Mouse (Mus musculus) C2C12 (cell line): ENCODE results near the gene Rhox3e. TPM values are rescaled to one million over a fixed set of nuclear protein-coding genes. Genes with fewer than 3 reads are reported as not detected.
"Not testable (repeated sequence)": the region's sequence is repeated elsewhere in the genome, so short reads cannot be mapped to it uniquely, and the experiment has no call there.

Source experiments
- H3K27me3 ChIP-seq: one replicate; pipeline ENCODE4 v1.6.1; 2011; ENCODE audit not compliant: control insufficient read depth, insufficient read depth, insufficient read length
- H3K36me3 ChIP-seq: one replicate; pipeline ENCODE4 v1.6.1; 2011; ENCODE audit not compliant: control insufficient read depth, insufficient read depth
- H3K4me3 ChIP-seq: one replicate; pipeline ENCODE4 v1.5.1; 2011; ENCODE audit warnings: mild to moderate bottlenecking, control low read depth; ENCODE audit not compliant: poor library complexity, insufficient read depth, severe bottlenecking
- H3K79me2 ChIP-seq: one replicate; pipeline ENCODE4 v1.6.1; 2011; ENCODE audit not compliant: control insufficient read depth, insufficient read depth
- H3K79me3 ChIP-seq: one replicate; pipeline ENCODE4 v1.6.1; 2011; ENCODE audit warnings: low read depth, control low read depth
- H3ac ChIP-seq: one replicate; pipeline ENCODE3; 2011; ENCODE audit warnings: low read depth; ENCODE audit not compliant: control insufficient read depth, insufficient read length
- long read RNA-seq, 2 experiments: library from polyadenylated mRNA; unstranded; transcript quantifications; one replicate each; pipeline ENCODE4 v2.0.0; 2019 to 2020
- polyA plus RNA-seq: library from polyadenylated mRNA; unstranded; fragments of >200 nt; fragmentation: generic; extraction: Trizol; gene quantifications from one replicate; pipeline ENCODE4 v1.2.1, GENCODE M21; 2012; ENCODE audit warnings: missing spikeins

Gene Rhox3e
- polyA plus RNA-seq: not detected
- long read RNA-seq, experiment 1: 0 reads
- long read RNA-seq, experiment 2: 0 reads

- H3K79me2 ChIP-seq, H3K4me3 ChIP-seq, H3K27me3 ChIP-seq, H3ac ChIP-seq, H3K79me3 ChIP-seq, H3K36me3 ChIP-seq: not testable (repeated sequence)
Observed at GRCm38 (mm10) chrX:37541719-37542118, at the start of gene Rhox3e. Gene Rhox3e (plus strand): TSS chrX:37542019.

- not testable (repeated sequence) for H3K79me3 ChIP-seq, H3K4me3 ChIP-seq, H3ac ChIP-seq, H3K79me2 ChIP-seq, H3K36me3 ChIP-seq, H3K27me3 ChIP-seq
Observed at GRCm38 (mm10) chrX:37514059-37514458, 27.8 kb upstream of the Rhox3e start, which contains the start of gene Rhox4d. Gene Rhox4d (plus strand): TSS chrX:37514359.

GRCm38 (mm10) chrX:37530152-37530551 lies 11.7 kb upstream of the Rhox3e start, which contains the start of gene Rhox2e:
Gene Rhox2e (plus strand): TSS chrX:37530452.
- H3K79me2 ChIP-seq, H3K27me3 ChIP-seq, H3ac ChIP-seq, H3K79me3 ChIP-seq, H3K4me3 ChIP-seq, H3K36me3 ChIP-seq: not testable (repeated sequence)

GRCm38 (mm10) chrX:37557112-37557511 lies 15.3 kb downstream of the Rhox3e start, which contains the start of gene Rhox4e:
Gene Rhox4e (plus strand): TSS chrX:37557412.
- H3K4me3 ChIP-seq, H3K79me3 ChIP-seq, H3K79me2 ChIP-seq, H3K36me3 ChIP-seq, H3ac ChIP-seq, H3K27me3 ChIP-seq: not testable (repeated sequence)

GRCm38 (mm10) chrX:37571105-37571504 lies 29.3 kb downstream of the Rhox3e start, which contains the start of gene Rhox2f:
Gene Rhox2f (plus strand): TSS chrX:37571405.
- H3K27me3 ChIP-seq, H3ac ChIP-seq, H3K36me3 ChIP-seq, H3K79me3 ChIP-seq, H3K4me3 ChIP-seq, H3K79me2 ChIP-seq: not testable (repeated sequence)

- not testable (repeated sequence) for H3ac ChIP-seq, H3K79me2 ChIP-seq, H3K36me3 ChIP-seq, H3K79me3 ChIP-seq, H3K4me3 ChIP-seq, H3K27me3 ChIP-seq
Observed at GRCm38 (mm10) chrX:37572638-37573037, 30.8 kb downstream of the Rhox3e start.

GRCm38 (mm10) chrX:37580692-37581091 lies 38.9 kb downstream of the Rhox3e start, which contains the start of gene Rhox3f:
Gene Rhox3f (plus strand): TSS chrX:37580992.
- H3K79me3 ChIP-seq, H3K36me3 ChIP-seq, H3ac ChIP-seq, H3K27me3 ChIP-seq, H3K79me2 ChIP-seq, H3K4me3 ChIP-seq: not testable (repeated sequence)

Other genes with a start within 250 kb of the Rhox3e start
- not detected for gene Rhox3a2, start 162.0 kb upstream of the Rhox3e start, polyA plus RNA-seq
- gene Rhox4a2, start 151.2 kb upstream of the Rhox3e start, polyA plus RNA-seq: not detected
- gene Rhox2b, start 130.0 kb upstream of the Rhox3e start, polyA plus RNA-seq: not detected
- not detected for gene Rhox4b, start 109.5 kb upstream of the Rhox3e start, polyA plus RNA-seq
- not detected for gene Rhox2c, start 88.3 kb upstream of the Rhox3e start, polyA plus RNA-seq
- gene Rhox3c, start 83.4 kb upstream of the Rhox3e start, polyA plus RNA-seq: not detected
- not detected for gene Rhox4c, start 61.7 kb upstream of the Rhox3e start, polyA plus RNA-seq
- not detected for gene Rhox2d, start 48.6 kb upstream of the Rhox3e start, polyA plus RNA-seq
- gene Rhox4d, start 27.7 kb upstream of the Rhox3e start, polyA plus RNA-seq: not detected
- gene Rhox2e, start 11.6 kb upstream of the Rhox3e start, polyA plus RNA-seq: not detected
- gene Rhox4e, start 15.4 kb downstream of the Rhox3e start, polyA plus RNA-seq: not detected
- gene Rhox2f, start 29.4 kb downstream of the Rhox3e start, polyA plus RNA-seq: not detected
- not detected for gene Rhox3f, start 39.0 kb downstream of the Rhox3e start, polyA plus RNA-seq
- gene Rhox4f, start 65.7 kb downstream of the Rhox3e start, polyA plus RNA-seq: not detected
- gene Rhox3g, start 86.6 kb downstream of the Rhox3e start, polyA plus RNA-seq: not detected
- not detected for gene Rhox2g, start 101.5 kb downstream of the Rhox3e start, polyA plus RNA-seq
- not detected for gene Rhox4g, start 109.3 kb downstream of the Rhox3e start, polyA plus RNA-seq
- gene Rhox3h, start 126.7 kb downstream of the Rhox3e start, polyA plus RNA-seq: not detected
- gene Rhox2h, start 131.3 kb downstream of the Rhox3e start, polyA plus RNA-seq: 0.06 TPM